Mouse (Mus musculus): ENCODE measurements at regions not wholly inside any gene's neighbourhood (a gene's known extent, or its start where the extent isn't known, plus 50 kb on each side); places are given as distances from the start of the nearest gene placed in this dataset. TPM values are rescaled to one million over a fixed set of nuclear protein-coding genes. Genes with fewer than 3 reads are reported as not detected.

Small RNA genes in the stretch of these regions (microRNA-seq; reads per million reads assigned to microRNA genes)
- not detected for gene Gm22917

Measured in hindbrain, embryonic 15.5 days (tissue).